Mouse (Mus musculus): ENCODE data around the gene Mrps7. TPM values are rescaled to one million over a fixed set of nuclear protein-coding genes. Genes with fewer than 3 reads are reported as not detected.

Mrps7 gene
- total RNA-seq, 2 experiments from 2014 or later, result 47.4 to 49.8 TPM

DNA sequence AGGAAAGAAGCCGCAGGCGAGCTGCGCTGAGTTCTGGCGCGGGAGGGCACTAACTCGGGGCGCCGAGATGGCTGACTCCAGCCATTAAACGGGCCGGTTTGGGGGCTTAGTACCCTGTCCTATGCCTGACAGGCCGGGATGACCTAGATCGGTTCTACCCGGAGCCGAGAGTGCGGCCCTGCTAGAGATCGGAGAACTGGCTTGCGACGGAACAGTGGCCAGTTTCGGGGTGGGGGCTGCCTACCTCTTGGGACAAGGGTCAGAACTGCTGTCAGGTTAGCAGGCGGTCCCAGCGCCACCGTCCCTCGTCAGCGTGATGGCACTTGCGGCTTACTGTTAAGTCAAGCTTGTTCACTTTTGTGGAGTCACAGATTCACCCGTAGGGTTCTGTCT lies 575 bp downstream of the Mrps7 start:
- peak in 1 of 2 experiments; percentile 28 for DNase-seq (ENCODE audit: low spot score in 2 of 2)
- intact Hi-C loops (cut with DNase I), result loop anchor here (10.0 kb wide), 1 partner anchor 109 kb away; the partner anchor contains the start of gene Nt5c

DNA sequence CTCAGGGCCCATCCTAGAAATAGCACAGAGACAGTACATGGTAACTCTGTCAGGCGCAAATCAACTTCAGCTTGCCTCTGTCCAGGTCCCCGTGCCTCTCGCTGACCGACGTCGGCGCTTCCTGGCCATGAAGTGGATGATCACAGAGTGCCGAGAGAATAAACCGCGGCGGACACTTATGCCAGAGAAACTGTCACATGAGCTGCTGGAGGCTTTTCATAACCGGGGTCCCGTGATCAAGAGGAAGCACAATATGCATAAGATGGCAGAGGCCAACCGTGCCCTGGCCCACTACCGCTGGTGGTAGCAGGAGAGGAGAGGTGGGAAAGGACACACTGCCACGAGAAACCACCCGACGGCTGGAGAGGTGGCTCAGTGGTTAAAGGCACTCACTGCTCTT lies 3.0 kb downstream of the Mrps7 start:
- intact Hi-C loops (cut with DNase I), result loop anchor here (10.0 kb wide), 1 partner anchor 112 kb away; the partner anchor contains the start of gene Nt5c
- no peak for DNase-seq (ENCODE audit: low spot score in 2 of 2)

DNA sequence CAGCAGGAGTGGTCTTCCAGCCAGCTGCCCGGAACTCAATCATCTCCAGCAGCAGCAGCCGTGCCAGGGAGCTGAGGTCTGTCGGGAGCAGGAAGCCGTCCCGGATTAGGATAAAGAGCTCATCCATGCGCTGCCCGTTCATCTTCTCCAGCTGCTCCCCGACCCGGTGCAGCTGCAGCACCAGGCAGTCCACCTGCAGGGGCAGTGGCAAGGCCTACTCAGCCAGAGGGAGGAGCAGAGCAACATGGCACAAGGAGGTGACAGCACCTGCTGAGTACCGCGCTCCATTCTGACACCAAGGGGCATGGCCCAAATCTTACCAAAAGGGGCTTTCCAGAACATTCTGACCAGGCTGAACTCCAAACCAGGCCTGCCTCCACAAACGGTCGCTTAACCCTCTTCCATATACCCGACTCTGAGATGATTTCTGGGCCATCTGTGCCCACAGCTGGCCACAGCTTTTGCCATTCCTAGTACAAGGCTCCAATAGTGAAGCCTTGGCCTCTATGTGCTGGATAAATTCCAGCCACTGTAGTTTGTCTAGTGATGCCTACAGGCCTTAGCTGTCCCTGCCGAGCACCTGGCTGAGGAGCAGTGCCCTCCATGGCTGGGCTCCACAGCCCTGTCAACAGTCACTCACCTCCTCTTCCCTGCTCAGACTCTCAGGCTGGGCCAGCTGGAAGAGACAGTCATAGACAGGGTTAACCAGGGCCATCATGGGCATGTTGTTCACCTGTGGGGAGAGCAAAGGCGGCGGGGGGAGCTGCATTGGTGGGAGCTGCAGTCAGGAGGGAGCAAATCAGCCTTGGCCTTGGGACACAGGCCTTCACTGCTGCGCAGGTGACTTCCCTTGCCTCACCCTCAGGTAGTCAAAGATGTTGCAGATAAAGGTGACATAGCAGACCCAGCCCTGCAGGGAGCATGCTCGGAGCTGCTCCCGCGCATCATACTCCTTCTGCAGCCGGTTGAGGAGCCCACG lies 5.0 kb downstream of the Mrps7 start:
- peak; percentile 39 to 57 for DNase-seq (ENCODE audit: low spot score in 2 of 2)
- intact Hi-C loops (cut with DNase I), result loop anchor here (10.0 kb wide), 1 partner anchor 114 kb away; the partner anchor contains the start of gene Nt5c

DNA sequence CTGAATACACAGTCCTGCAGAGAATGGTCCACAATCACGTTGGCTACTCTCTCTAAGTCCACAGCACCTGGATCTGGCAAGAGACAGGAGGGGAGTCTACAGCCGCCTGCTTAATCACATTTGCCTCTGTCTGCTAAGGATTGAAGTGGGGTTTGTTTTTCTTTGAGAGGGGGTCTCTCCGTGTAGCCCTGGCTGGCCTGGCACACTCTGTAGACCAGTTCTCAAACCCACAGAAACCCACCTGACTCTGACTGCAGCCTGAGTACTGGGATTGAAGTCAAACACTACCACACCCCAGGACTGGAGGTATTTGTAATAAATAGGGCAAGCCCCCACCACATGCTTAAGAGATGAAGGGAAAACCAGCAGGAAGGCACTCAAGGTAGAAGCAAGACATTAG lies 5.9 kb downstream of the Mrps7 start:
- no peak for DNase-seq (ENCODE audit: low spot score in 2 of 2)
- intact Hi-C loops (cut with DNase I), result loop anchor here (10.0 kb wide), 1 partner anchor 115 kb away; the partner anchor contains the start of gene Nt5c

DNA sequence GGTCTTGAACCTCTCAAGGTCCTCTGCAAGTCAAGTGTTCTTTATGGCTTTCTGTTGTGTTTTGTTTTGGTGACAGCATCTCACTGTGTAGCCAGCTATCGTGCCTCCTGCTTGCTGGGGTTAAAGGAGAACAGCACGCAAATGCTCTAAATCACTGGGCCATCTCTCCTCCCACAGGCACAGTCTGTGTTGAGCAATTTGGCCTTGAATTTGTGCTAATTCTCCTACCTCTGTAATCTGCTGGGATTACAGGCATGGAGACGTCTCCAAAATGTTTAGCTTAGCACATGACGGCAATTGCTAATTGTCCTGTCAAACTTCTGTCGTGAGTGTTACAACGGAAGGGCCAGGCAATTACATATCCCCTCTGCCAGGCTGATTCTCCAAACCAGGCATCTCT lies 7.4 kb downstream of the Mrps7 start:
- intact Hi-C loops (cut with DNase I), result no loop called here
- no peak for DNase-seq (ENCODE audit: low spot score in 2 of 2)

DNA sequence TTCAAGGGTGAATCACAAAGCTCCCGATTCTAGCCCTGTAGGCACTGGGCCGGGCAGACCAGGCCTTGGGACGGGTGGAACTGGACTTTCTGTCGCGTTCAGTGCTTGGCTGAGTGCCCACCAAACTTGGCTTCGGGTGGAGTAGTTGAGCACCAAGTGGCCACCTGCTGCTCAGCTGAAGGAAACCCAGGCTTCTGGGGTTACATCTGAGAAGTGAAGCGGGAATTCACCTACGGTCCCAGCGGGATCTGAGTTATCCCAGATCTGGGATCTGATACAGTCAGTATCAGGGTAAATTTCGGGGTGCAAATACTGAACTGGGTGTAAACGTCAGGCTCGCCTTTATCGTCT lies 8.3 kb downstream of the Mrps7 start:
- DNase-seq (ENCODE audit: low spot score in 2 of 2), result peak; percentile 34 to 63
- intact Hi-C loops (cut with DNase I), result no loop called here

DNA sequence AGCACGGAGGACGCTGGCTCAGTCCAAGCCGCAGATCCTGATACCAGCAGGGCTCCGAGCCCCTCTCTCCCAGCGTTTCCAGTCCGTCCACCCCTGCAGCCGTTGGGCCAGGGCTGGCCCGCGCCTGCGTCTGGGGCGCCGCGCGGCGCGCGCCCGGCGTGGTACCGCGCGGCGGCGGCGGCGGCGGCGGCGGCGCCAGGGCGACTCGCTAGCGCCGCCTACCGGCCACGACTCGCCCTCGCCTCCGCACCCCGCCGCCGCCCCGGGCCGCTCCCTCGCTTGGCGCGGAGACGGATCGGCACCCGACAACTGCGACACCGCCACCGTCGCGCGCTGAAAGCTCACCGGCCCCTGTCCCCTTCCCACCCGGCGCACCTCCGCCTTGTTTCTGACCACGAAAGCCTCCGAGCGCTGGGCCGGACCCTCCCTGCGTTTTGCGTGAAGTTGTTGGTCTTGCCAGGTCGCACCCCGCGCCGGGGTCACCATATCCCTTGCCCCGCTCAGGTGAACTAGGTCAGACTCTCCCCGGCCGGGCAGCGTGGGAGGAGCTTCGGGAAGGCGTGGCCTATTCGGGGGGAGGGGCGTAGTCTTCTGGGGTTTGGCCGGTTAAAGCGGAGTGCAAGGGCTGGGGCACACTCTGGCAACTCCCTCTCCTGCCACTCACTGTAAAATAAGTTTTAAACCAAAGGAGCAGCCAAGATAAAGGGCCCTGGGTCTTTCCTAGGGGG lies 8.8 kb downstream of the Mrps7 start, which contains the start of gene Mif4gd:
Gene Mif4gd, minus strand, starts transcription at position 560 of the 728 bp plus-strand sequence.
- peak; percentile 63 to 75 for DNase-seq (ENCODE audit: low spot score in 2 of 2)
- intact Hi-C loops (cut with DNase I), result no loop called here

DNA sequence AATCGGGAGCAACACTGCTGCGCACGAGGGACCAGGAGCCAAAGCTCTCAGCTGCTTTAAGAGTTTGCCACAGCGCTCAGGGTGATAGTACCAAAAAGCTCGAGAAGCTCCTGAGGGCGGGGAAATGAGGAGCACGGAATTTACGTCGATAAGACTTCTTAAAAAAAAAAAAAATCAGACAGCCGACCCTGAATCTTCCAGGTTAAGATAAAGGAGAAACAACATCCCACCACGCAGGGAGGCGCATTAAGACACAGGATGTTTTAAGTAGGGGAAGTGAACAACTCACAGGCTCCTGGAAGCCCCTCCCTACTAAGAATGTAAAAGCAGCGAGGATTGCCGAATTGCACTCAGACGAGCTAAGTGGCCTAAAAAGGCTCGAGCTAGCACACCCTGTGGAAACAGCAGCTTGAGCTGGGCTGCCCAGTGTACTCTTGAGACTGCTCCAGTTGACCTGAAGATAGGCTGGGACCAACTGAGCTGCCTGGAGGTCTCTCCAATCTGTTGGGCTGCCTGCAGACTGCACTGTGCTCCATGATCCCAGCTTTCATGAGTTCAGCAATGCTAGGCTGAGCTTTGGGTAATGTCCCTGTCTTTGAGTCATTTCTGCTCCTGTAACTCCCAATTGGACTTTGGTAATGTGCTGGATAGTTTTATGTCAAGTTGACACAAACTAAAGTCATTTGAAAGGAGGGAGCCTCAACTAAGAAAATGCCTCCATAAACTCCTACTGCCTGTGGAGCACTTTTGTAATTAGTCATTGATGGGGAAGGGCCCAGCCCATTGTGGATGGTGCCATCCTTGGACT lies 9.6 kb downstream of the Mrps7 start:
- intact Hi-C loops (cut with DNase I), result no loop called here
- DNase-seq (ENCODE audit: low spot score in 2 of 2), result peak in 1 of 2 experiments; percentile 20

DNA sequence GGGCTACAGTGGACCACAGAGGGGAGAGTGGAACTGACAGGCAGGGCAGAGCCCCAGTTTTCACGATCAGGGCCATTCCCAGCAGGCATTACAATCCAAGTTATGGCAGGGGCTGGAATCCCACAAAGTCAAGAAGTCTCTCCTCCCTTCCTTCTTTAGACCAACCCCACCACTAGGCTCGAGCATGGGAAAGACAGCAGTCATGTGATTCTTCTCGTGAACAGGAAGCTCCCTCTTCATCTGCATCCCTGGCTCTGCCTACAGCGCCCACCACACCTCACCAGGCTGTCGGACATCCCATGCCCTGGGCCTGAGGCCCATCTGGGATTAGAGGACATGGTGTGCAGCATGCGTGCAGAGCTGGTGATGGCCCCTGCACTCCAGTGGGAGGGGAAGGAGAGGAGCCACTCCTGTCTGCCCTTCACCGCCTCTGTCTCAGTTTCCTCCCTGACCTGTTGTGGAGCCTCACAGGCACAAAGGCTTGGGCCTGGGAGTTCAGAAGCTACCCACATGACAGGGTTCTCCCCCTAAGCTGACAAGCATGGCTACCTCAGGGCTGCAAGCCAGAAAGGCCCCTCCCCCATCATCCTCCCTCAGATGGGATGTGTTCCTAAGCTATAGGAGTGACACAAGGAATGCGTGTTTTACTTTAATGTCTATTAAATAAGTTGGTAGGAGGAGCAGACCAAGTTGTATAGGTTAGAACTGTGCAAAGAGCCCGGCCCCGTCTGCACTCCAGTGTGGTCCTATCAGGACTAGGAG lies 10.8 kb downstream of the Mrps7 start:
- no peak for DNase-seq (ENCODE audit: low spot score in 2 of 2)
- intact Hi-C loops (cut with DNase I), result no loop called here

DNA sequence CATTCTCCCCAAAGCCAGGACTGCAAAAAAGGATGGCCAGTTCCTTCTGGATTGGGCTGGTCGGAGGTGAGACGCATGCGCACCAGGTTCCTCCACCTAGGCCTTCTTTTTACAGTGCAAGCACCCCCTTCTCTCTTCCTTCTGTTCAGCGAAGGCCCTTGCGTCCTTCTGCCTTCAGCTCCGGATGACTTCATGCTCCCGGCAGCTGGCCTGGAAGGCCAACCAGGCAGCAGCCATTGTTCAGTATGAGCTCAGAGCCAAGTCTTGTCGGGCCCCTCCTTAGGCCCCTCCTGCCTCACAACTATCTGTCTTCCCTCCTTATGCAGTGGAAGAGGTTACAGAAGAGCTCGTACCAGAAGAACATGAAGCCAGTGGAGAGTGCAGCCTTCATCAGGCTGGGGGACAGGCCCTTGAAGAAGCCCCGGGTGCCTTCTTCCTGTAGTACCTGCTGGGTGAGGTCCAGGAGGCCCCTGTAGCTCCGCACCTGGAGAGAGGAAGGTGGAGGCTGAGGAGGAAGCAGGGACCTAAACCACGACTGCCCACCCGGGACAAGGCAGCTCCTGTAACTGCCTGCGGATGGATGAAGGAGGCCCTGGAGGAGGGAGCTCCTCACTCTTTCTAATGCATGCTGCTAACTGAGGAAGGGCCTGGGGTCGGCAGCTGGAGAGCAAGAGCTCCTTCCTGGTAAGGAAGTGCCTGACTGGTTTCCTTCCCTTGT lies 11.5 kb downstream of the Mrps7 start:
- DNase-seq (ENCODE audit: low spot score in 2 of 2), result no peak

DNA sequence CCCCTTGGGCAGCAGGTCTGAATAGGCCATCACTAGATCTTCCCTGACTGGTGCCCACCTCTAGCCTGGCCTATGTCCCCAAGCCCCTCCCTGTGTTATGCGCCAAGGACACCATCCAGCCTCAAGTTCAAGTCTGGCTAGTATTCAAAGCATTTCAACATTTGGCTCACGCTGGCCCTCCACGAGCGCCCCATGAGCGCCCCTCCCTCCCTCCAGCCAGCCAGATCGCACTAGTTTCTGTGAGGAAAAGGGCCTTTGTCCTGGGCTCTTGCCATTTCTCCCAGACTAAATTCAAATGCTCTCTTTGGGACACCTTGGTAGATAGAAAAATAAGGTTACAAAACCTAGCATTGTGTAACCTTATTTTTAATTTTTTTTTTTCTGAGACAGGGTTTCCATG lies 12.2 kb downstream of the Mrps7 start:
- no peak for DNase-seq (ENCODE audit: low spot score in 2 of 2)
- intact Hi-C loops (cut with DNase I), result no loop called here

More for the DNA sequence above, 11.5 kb downstream of the Mrps7 start:
- intact Hi-C loops (cut with DNase I), result no loop called here

DNA sequence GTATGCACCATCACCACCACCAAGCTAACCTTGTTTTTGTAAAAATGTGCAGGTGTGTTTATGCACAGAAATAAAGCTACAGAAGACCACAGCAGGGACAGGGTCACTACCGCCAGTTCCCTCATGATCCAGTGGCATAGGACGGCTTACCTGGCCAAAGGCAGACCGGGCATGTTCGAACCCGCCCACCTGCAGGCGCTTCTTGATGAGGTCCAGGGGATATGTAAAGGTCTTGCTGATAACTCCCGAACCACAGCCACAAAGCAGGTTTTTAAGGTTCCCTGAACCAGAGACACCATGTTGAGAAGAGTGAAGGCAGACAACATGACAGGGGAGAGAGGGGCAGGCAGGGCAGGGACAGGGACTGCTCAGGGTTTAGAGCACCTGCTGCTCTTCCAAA lies 12.6 kb downstream of the Mrps7 start:
- no peak for DNase-seq (ENCODE audit: low spot score in 2 of 2)
- intact Hi-C loops (cut with DNase I), result no loop called here

DNA sequence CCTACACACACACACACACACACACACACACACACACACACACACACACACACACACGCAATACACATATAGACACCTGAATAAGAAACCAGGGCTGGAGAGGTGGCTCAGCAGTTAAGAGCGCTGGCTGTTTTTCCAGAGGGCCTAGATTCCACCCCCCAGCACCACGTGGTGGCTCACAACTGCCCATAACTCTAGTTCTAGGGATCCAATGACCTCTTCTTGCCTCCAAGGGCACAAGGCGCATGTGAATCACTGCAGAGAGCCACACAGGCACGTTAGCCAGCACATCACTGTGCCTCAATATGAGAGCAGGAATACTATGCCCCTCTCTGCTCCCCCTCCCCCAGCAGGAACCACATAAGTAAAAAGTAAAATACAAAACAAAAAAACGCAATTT lies 13.2 kb downstream of the Mrps7 start:
- DNase-seq (ENCODE audit: low spot score in 2 of 2), result no peak

DNA sequence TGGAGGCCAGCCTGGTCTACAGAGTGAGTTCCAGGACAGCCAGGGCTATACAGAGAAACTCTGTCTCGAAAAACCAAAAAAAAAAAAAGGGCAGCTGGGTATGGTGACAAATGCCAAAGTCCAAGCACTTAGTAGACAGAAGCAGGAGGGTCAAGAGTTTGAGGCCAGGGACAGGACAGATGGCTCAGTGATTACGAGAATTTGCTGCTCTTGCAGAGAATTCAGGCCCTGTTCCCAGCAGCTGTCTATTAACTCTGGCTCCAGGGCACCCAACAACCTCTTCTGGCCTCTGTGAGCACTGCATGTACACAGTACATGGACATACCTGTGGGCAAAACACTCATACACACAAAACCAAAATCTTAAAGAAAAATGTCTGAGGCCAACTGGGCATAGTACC lies 14.3 kb downstream of the Mrps7 start:
- DNase-seq (ENCODE audit: low spot score in 2 of 2), result no peak
- intact Hi-C loops (cut with DNase I), result no loop called here

More for the DNA sequence above, 13.2 kb downstream of the Mrps7 start:
- intact Hi-C loops (cut with DNase I), result no loop called here

DNA sequence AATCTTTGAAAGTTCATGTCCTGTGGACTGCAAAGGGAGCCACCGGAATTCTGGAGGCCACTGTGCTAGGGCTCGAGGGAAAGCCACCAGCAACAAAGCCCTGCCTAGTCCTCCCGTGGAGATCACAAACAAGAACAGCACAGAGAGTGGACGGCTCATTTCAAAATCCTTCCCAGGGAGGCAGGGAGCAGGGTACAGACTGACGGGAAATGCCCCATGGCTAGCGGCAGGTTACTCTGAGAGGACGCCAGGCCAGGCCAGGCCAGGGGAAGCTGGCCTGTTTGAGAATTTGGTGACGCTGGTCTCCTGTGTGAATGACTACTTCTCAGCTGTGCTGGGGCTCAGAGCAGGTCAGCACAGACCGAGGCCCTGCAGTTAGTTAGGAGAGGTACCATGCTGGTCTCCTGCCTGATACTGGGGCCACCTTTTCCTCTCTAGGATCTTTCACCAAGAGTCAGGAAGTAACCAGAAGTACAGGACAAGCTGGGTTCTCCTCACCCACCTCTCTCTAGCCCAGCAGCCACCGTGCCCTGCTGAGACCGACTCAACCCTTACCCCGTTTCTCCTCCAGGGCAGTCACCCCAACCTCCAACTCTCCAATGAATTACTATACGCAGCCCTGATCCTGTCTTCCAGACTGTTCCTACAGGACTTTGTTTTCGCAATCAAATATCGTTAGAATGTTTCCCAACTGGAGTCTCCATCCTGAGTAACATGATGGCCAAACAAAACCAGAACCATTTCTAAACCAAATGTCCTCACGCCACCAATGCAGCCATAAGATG lies 15.2 kb downstream of the Mrps7 start:
- no peak for DNase-seq (ENCODE audit: low spot score in 2 of 2)

DNA sequence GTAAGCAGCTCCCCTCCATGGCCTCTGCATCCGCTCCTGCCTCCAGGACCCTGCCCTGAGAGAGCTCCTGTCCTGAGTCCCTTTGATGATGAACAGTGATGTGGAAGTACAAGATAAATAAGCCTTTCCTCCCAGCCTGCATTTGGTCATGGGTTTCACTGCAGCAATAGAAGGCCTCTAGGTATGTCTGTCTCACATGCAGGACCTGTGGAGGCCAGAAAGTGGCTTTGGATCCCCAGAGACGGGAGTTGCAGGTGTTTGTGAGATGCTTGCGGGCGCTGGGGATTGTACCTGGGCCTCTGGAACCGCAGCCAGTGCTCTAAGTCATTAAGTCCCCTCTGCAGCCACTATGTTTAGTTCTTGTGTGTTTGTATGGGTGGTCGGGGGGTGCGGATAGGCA lies 16.2 kb downstream of the Mrps7 start:
- intact Hi-C loops (cut with DNase I), result no loop called here
- no peak for DNase-seq (ENCODE audit: low spot score in 2 of 2)

More for the DNA sequence above, 15.2 kb downstream of the Mrps7 start:
- intact Hi-C loops (cut with DNase I), result no loop called here

DNA sequence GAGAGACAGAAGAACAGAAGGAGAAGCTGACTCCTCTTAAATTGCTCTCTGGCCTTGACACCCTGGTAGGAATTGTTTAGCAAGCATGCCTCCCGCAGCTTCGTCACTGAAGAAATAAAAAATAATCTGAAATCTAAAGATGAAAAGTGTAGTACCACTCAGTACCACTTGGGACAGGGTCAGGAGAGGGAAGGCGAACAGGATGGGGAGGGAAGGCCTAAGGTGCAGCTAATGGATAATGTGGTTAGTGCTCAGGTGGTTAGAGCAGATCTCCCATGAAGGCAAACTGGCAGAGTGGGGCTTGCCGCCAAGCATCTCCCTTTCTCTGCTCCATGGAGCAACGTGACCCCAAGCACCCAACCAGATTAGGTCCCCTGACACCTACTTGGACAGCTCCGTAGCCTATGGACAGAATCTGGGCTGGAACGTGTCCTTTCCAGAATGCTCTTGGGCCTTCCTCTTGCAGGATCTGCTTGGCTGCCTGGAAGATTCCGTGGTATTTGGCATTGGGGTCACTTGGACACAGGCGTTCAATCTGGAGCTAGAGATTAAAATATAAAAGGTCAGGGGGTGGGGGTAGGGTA lies 19.9 kb downstream of the Mrps7 start:
- intact Hi-C loops (cut with DNase I), result no loop called here
- no peak for DNase-seq (ENCODE audit: low spot score in 2 of 2)
